Mouse (Mus musculus) CH12.LX (cell line): ENCODE measurements at regions not wholly inside any gene's neighbourhood (a gene's known extent, or its start where the extent isn't known, plus 50 kb on each side); places are given as distances from the start of the nearest gene placed in this dataset.

Experiments
- DNase-seq: peaks from one replicate; pipeline ENCODE4 v3.0.0-alpha.2; 2013; ENCODE audit errors: extremely low read depth
- H3K27ac ChIP-seq: 2 replicates; pipeline ENCODE4 v1.5.1; 2012; ENCODE audit warnings: low read depth, mild to moderate bottlenecking, control low read depth, moderate library complexity; ENCODE audit not compliant: insufficient read depth
- H3K27me3 ChIP-seq: replicated peaks from 2 replicates; pipeline ENCODE3; 2012; ENCODE audit warnings: inconsistent platforms
- H3K36me3 ChIP-seq, 2 experiments: replicated peaks in 1 of 2; 2 replicates each; pipeline versions ENCODE3 to v1.6.1; 2012; ENCODE audit warnings: inconsistent platforms in 1 of 2, low read length in 1 of 2, mild to moderate bottlenecking in 1 of 2, mixed read lengths in 1 of 2, moderate library complexity in 1 of 2; ENCODE audit not compliant: control insufficient read depth in 1 of 2, insufficient read depth in 1 of 2
- H3K4me1 ChIP-seq, 2 experiments: 2 replicates each; pipeline ENCODE4 v1.6.1; 2012; ENCODE audit warnings: inconsistent platforms in 1 of 2, moderate library complexity in 1 of 2; ENCODE audit not compliant: insufficient read depth in 2 of 2, control insufficient read depth in 1 of 2
- H3K4me2 ChIP-seq: 2 replicates; pipeline ENCODE4 v1.6.1; 2012; ENCODE audit warnings: low read depth, mild to moderate bottlenecking, control low read depth; ENCODE audit not compliant: poor library complexity, insufficient read depth, severe bottlenecking
- H3K4me3 ChIP-seq, 3 experiments: fragments of 150-350 bp in 1 of 3; sonication (generic) in 1 of 3; replicated peaks in 1 of 3; 2 replicates each; pipeline versions ENCODE3 to v1.5.1; 2011 to 2012; ENCODE audit warnings: low read depth in 2 of 3, low read length in 2 of 3, mild to moderate bottlenecking in 2 of 3, moderate library complexity in 2 of 3, control low read depth in 1 of 3, improper control_type of control experiment in 1 of 3, inconsistent platforms in 1 of 3, mixed read lengths in 1 of 3; ENCODE audit not compliant: poor library complexity in 1 of 3
- H3K79me2 ChIP-seq: replicated peaks from 2 replicates; pipeline ENCODE4 v1.6.1; 2012; ENCODE audit warnings: mild to moderate bottlenecking, moderate library complexity; ENCODE audit not compliant: control insufficient read depth, poor library complexity, insufficient read depth, severe bottlenecking; ENCODE audit errors: extremely low read depth
- H3K9ac ChIP-seq: 2 replicates; pipeline ENCODE4 v1.6.1; 2012; ENCODE audit warnings: low read depth, mild to moderate bottlenecking, control low read depth, moderate library complexity; ENCODE audit not compliant: insufficient read depth
- H3K9me3 ChIP-seq: replicated peaks from 2 replicates; pipeline ENCODE3; 2012; ENCODE audit warnings: low read length, inconsistent platforms, mixed read lengths
- CHD1 ChIP-seq: IDR thresholded peaks from 2 replicates; pipeline ENCODE4 v1.6.1; 2012; ENCODE audit warnings: low read depth, low read length, improper control_type of control experiment, inconsistent platforms
- CHD2 ChIP-seq: IDR thresholded peaks from 2 replicates; pipeline ENCODE4 v1.6.1; 2011; ENCODE audit warnings: low read length, improper control_type of control experiment
- CTCF ChIP-seq, 2 experiments: IDR thresholded peaks in 1 of 2; conservative IDR thresholded peaks in 1 of 2; 2 replicates each; pipeline ENCODE4 v1.5.1; 2011 to 2012; ENCODE audit warnings: low read depth in 2 of 2, low read length in 2 of 2, improper control_type of control experiment in 1 of 2, inconsistent platforms in 1 of 2, mild to moderate bottlenecking in 1 of 2, moderate library complexity in 1 of 2
- E2F4 ChIP-seq: IDR thresholded peaks from 2 replicates; pipeline ENCODE4 v1.6.1; 2011; ENCODE audit warnings: low read depth, low read length, improper control_type of control experiment; ENCODE audit not compliant: insufficient replicate concordance
- ETS1 ChIP-seq: conservative IDR thresholded peaks from 2 replicates; pipeline ENCODE4 v1.6.1; 2012; ENCODE audit warnings: low read depth, mild to moderate bottlenecking, inconsistent platforms, low read length, improper control_type of control experiment, moderate library complexity
- GABPA ChIP-seq: IDR thresholded peaks from 2 replicates; pipeline ENCODE4 v1.6.1; 2012; ENCODE audit warnings: low read depth, low read length, improper control_type of control experiment, inconsistent platforms; ENCODE audit not compliant: insufficient replicate concordance
- HCFC1 ChIP-seq: IDR thresholded peaks from 2 replicates; pipeline ENCODE4 v1.6.1; 2012; ENCODE audit warnings: low read depth, mild to moderate bottlenecking, inconsistent platforms, low read length, improper control_type of control experiment
- KAT2A ChIP-seq: IDR thresholded peaks from 2 replicates; pipeline ENCODE4 v1.6.1; 2012; ENCODE audit warnings: low read length, improper control_type of control experiment, inconsistent platforms; ENCODE audit not compliant: insufficient replicate concordance
- MAFK ChIP-seq: IDR thresholded peaks from 2 replicates; pipeline ENCODE4 v1.6.1; 2011; ENCODE audit warnings: low read length, improper control_type of control experiment; ENCODE audit not compliant: insufficient replicate concordance
- MAX ChIP-seq: IDR thresholded peaks from 2 replicates; pipeline ENCODE4 v1.6.1; 2011; ENCODE audit warnings: low read length, improper control_type of control experiment
- MAZ ChIP-seq: IDR thresholded peaks from 2 replicates; pipeline ENCODE4 v1.6.1; 2012; ENCODE audit warnings: low read depth, mild to moderate bottlenecking, inconsistent platforms, low read length, improper control_type of control experiment, moderate library complexity
- MEF2A ChIP-seq: IDR thresholded peaks from 2 replicates; pipeline ENCODE4 v1.6.1; 2014; ENCODE audit warnings: low read depth, mild to moderate bottlenecking, inconsistent platforms, low read length, improper control_type of control experiment, borderline replicate concordance
- NELFE ChIP-seq: IDR thresholded peaks from 2 replicates; pipeline ENCODE4 v1.6.1; 2011; ENCODE audit warnings: low read depth, low read length, improper control_type of control experiment
- NRF1 ChIP-seq: IDR thresholded peaks from 2 replicates; pipeline ENCODE4 v1.6.1; 2014; ENCODE audit warnings: low read depth, mild to moderate bottlenecking, inconsistent platforms, low read length, improper control_type of control experiment, moderate library complexity
- POLR2A ChIP-seq: IDR thresholded peaks from 2 replicates; pipeline ENCODE4 v1.6.1; 2011; ENCODE audit warnings: low read depth, mild to moderate bottlenecking, improper control_type of control experiment, low read length
- POLR2AphosphoS2 ChIP-seq: IDR thresholded peaks from 2 replicates; pipeline ENCODE4 v1.6.1; 2011; ENCODE audit warnings: low read depth, low read length, improper control_type of control experiment
- RCOR1 ChIP-seq: conservative IDR thresholded peaks from 2 replicates; pipeline ENCODE4 v1.6.1; 2012; ENCODE audit warnings: low read depth, mild to moderate bottlenecking, inconsistent platforms, low read length, improper control_type of control experiment
- SIN3A ChIP-seq: IDR thresholded peaks from 2 replicates; pipeline ENCODE4 v1.6.1; 2012; ENCODE audit warnings: low read length, improper control_type of control experiment, inconsistent platforms
- SMC3 ChIP-seq: IDR thresholded peaks from 2 replicates; pipeline ENCODE4 v1.6.1; 2011; ENCODE audit warnings: low read depth, low read length, improper control_type of control experiment
- USF1 ChIP-seq: IDR thresholded peaks from 2 replicates; pipeline ENCODE4 v1.6.1; 2014; ENCODE audit warnings: low read depth, mild to moderate bottlenecking, inconsistent platforms, low read length, improper control_type of control experiment
- USF2 ChIP-seq: conservative IDR thresholded peaks from 2 replicates; pipeline ENCODE4 v1.6.1; 2011; ENCODE audit warnings: low read depth, low read length, improper control_type of control experiment
- ZKSCAN1 ChIP-seq: IDR thresholded peaks from 2 replicates; pipeline ENCODE4 v1.6.1; 2012; ENCODE audit warnings: low read depth, inconsistent platforms, low read length, improper control_type of control experiment, borderline replicate concordance
- ZMIZ1 ChIP-seq: IDR thresholded peaks from 2 replicates; pipeline ENCODE4 v1.6.1; 2012; ENCODE audit warnings: low read depth, mild to moderate bottlenecking, inconsistent platforms, low read length, improper control_type of control experiment
- ZNF384 ChIP-seq: IDR thresholded peaks from 2 replicates; pipeline ENCODE4 v1.6.1; 2012; ENCODE audit warnings: low read depth, low read length, improper control_type of control experiment, inconsistent platforms
- dilution Hi-C: fragments of 300-500 bp; cut with MboI; formaldehyde crosslinking; loops from 2 replicates; pipeline ENCODE4 v1.14.3; 2020; ENCODE audit warnings: low sequenced_read_pairs; ENCODE audit not compliant: extremely low pct_unique_long_range_greater_than_20kb, extremely low pct_ligation_motif_present
- in situ Hi-C: fragments of 300-500 bp; cut with MboI; formaldehyde crosslinking; loops from 3 replicates; pipeline ENCODE4 v1.14.3; 2019; ENCODE audit warnings: low sequenced_read_pairs, low pct_ligation_motif_present, low pct_unique_long_range_greater_than_20kb, mixed read lengths

DNA sequence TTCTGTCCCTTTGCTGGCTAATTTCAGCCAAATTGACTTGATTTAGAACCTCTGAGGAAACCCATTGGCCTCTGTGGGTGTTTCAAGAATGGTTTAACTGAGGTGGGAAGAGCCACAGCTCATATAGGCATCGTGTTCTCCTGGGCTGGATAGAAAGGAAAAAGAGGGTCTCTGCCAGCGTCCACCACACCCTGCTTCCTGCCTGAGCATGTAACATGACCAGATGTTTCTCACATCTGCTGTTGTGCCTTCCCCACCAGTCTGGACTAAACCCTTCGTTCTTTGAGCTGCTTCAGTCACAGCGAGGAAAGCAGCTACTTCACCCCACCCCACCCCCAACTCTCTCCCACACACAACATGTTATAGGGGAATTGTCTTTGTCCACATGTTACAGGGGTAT lies 366.3 kb upstream of the Trib2 start:
- Histone ChIP-seq H3K27me3 (no peaks in the 10 kb centered on the region), H3K9me3 (no peaks in the 10 kb centered on the region), H3K36me3 (no peaks in the 10 kb centered on the region), H3K4me2 (peak overlapping the region; percentile 44; the same call in 1 of the 2 replicates), H3K9ac (no peak overlapping the region), H3K79me2 (no peaks in the 10 kb centered on the region), H3K4me3 (no peak overlapping the region), H3K4me1 (peaks cover 0 to 8% of the 10 kb centered on the region in 2 experiments; a peak in 2 of 4 replicates), H3K27ac (no peak overlapping the region)
- TF ChIP-seq CHD1 (no peak), USF1 (no peak), MAZ (no peak), SMC3 (no peak), ZNF384 (no peak), MAFK (no peak), POLR2AphosphoS2 (no peak), CHD2 (no peak), MEF2A (no peak)
- dilution Hi-C loops = no loop called here
- DNase-seq = no peak
- in situ Hi-C loops = loop anchor here (25.0 kb wide), 1 partner anchor 646 kb away; no protein-coding TSS in a partner anchor

DNA sequence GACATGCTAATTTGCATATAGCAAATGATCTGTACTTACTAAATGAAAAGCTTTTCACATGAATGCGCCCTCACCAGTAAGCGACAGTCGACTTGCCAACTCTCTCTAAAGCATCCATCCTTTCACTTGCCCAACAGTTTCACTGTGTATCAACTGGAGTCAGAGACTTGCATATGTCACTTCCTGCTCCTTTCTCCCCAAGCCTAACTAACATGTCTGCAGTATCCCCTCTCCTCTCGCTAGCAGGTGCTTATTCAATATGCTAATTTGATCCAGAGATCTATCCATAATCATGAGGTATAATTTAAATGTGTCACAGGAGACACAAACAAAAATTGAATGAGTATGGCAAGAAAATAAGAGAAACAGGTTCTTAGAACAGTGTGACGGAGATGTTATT lies 364.9 kb upstream of the Trib2 start:
- in situ Hi-C loops (loop anchor here (25.0 kb wide), 1 partner anchor 644 kb away; no protein-coding TSS in a partner anchor), dilution Hi-C loops (no loop called here)
- H3K4me2 ChIP-seq = no peak overlapping the region
- no peaks in the 10 kb centered on the region for H3K27me3 ChIP-seq
- no peaks in the 10 kb centered on the region for H3K36me3 ChIP-seq
- H3K9ac ChIP-seq = no peak overlapping the region
- H3K4me1 ChIP-seq = no peaks in the 10 kb centered on the region
- TF ChIP-seq E2F4 = no peak
- no peak for TF ChIP-seq GABPA
- no peak for TF ChIP-seq MAFK
- no peak for TF ChIP-seq POLR2A
- TF ChIP-seq USF2 = no peak
- no peak for TF ChIP-seq NELFE
- TF ChIP-seq CHD2 = no peak
- no peak for TF ChIP-seq MAZ
- TF ChIP-seq ZKSCAN1 = no peak
- no peak for TF ChIP-seq SMC3
- TF ChIP-seq ZMIZ1 = no peak
- no peak for TF ChIP-seq RCOR1
- no peak for TF ChIP-seq MAX
- no peak for TF ChIP-seq KAT2A
- TF ChIP-seq SIN3A = no peak
- TF ChIP-seq POLR2AphosphoS2 = no peak
- TF ChIP-seq CTCF (conservative IDR thresholded peaks at IDR 0.05 in 1 of 2, IDR thresholded peaks at IDR 0.05 in 1 of 2; ENCODE audit: low read depth in 2 of 2, low read length in 2 of 2) = no peak
- no peak for TF ChIP-seq ETS1
- no peak for TF ChIP-seq NRF1
- no peak for TF ChIP-seq HCFC1
- no peaks in the 10 kb centered on the region for H3K79me2 ChIP-seq
- DNase-seq = no peak
- H3K27ac ChIP-seq = no peak overlapping the region
- H3K4me3 ChIP-seq = no peak overlapping the region
- no peaks in the 10 kb centered on the region for H3K9me3 ChIP-seq
